Mouse (Mus musculus) cerebellum, adult 2 months (tissue): ENCODE measurements around the gene Klhl21.

Experiments used
- CTCF ChIP-seq: fragments of 200-500 bp; IDR thresholded peaks from 2 replicates; pipeline ENCODE4 v1.5.1; 2011; ENCODE audit warnings: low read depth, mild to moderate bottlenecking, control low read depth, low read length, moderate library complexity, borderline replicate concordance; ENCODE audit not compliant: insufficient read depth
- POLR2A ChIP-seq: fragments of 200-500 bp; IDR thresholded peaks from 2 replicates; pipeline ENCODE4 v1.6.1; 2011; ENCODE audit warnings: low read length, control low read depth, borderline replicate concordance; ENCODE audit not compliant: insufficient read depth

- no peak for TF ChIP-seq POLR2A
- TF ChIP-seq CTCF, result 0 out of 2 replicates have a peak, but pooled peaks have one; percentile 8
Observed at GRCm38 (mm10) chr4:152021568-152022097, 13.0 kb downstream of the Klhl21 start.
